Mouse (Mus musculus): ENCODE results near the gene Trio. TPM values are rescaled to one million over a fixed set of nuclear protein-coding genes. Genes with fewer than 3 reads are reported as not detected.
A peak's percentile ranks its signal among the peaks of the same experiment; 100 is the strongest.

Gene Trio
- total RNA-seq (2021), result 100 to 1,000 TPM; 266 to 349 TPM

DNA sequence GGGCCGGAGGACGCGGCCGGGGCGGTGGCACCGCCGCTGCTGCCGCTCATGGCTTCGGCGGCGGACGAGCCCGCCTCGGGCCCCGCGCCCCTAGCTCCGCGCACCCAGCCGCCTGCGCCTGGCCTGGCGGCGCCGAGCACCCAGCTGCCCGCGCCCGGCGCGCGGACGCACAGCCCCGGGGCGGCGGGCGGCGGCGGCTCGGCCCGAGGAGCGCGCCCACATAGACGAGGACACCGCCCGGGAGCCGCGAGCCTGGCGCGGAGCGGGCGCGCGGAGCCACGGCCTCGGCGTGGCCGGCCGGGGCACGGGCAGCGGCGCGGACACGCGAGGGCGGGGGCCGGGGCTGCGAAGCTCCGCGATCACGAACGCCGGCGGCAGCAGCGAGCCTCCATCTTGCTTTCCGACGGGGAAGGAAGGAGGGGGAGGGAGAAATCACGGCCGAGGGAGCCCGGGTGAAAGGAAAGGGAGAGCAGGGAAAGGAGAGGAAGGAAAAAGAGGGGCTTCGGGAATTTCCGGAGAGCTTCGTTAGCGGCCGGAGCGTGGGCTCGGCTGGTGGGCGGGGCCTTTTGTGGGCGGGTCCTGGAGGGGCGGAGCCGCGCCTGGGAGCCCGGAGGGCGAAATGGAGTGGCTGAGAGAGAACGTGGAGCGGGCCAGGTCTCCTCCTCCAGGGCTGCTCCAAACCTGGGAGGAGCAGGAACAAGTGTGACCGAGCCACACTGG is at the start of gene Trio:
TSS of gene Trio (minus strand) at position 402 of the 720 bp plus-strand sequence.
- peak; percentile 97 for DNase-seq

DNA sequence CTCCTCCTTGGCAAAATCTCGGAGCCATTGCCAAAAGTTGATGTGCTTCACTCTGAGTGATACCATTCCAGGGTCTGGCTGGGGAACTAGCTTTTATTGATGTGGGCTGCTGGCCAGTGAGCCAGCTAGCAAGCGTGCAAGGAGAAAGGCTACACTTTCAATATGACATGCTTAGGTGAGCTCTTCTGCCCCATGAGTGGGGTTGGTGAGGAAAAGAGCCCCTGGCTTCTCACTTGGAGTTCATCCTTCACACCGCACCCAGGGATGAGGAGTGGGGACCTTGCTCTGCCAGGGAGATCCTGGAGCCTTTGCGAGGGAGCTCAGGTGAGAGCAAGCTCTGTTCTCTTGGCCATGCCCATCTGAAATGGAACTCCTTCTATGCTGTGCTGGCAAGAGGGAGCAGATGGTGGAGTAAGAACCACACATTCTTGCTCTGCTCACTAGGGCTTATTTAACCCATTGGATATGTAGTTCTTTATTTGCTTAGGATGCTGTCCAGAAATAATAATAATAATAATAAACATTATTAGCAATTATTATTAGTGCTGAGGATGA is 48.8 kb upstream of the Trio start:
- DNase-seq, result no peak

DNA sequence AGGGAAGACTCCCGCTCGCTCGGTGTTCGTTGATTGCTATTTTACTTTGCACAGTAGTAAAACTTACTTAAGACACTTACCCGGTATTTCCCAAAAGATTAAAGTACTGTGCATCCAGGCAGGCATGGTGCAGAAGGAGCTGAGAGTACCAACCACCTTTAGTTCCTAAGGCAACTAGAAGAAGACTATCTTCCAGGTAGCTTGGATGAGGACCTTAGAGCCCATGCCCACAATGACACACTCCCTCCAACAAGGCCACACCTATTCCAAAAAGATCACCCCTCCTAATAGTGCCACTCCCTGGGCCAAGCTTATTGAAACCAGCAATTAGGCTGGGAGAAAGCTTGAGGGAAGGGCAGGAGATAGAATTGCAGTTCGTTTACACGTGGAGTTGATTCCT is 46.0 kb upstream of the Trio start:
- DNase-seq, result no peak

DNA sequence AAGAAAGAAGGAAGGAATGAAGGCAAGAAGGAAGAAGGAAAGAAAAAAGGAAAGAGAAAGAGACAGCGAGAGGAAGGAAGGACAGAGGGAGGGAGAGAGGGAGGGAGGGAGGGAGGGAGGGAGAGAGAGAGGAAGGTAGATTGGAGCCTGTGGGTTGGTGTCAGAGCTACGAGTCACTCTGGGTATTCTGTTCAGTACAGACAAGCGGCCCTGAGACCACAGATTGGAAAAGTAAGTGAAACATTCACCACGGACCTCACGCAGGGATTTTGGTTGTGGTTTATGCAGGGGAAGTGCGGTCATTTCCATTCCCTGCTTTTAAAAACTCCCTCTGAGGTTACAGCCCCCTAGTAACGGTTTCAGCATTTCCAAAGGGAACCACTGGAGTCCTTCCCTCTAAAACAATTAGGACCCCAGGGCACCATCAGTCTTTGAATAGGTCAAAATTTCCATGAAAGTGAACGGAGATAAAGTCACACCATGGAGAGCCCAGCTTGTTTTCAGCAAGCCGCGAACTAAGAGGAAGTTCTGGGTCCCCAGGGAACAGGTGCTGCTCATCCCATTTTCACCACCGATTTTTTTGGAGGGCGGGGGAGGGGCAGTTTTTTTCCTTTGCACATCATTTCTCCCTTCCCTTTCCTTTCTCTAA is 45.2 kb upstream of the Trio start:
- DNase-seq, result no peak

DNA sequence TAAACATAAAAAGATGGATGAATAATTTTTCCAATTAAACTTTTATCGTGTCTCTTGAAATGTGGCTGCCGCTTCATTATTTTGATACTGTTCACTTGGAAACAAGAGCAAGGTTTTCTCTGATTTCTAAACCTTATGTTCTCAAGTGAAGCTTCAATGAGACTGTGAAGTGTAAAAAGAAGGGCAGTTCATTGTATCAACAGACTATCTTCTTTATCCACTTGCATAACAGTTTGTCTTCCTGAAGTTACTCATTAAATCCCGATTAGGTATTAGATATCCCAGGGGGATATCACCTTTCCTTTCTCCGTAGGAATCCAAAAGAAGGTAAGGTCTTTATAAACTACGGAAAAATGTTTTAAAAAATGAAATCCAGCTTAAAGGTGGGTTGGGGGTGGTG is 44.6 kb upstream of the Trio start:
- DNase-seq, result no peak

DNA sequence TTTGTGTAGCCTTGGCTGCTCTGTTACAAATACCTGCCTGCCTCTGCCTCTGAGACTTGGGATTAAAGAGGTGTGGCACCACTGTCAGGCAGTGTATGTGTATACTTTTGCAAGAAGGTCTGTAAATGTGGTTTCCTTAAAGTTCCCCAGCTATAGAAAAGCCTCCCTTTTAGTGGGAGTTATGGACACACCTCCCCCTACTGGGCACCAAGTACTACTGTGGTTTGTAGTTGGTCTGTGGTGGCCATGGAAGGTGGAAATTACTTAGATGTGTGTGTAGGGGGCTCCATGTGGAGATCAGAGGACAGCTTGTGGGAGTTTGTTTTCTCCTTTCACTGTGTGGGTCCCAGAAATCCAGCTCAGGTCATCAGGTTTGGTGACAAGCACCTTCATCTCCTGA is 41.7 kb upstream of the Trio start:
- DNase-seq, result no peak

DNA sequence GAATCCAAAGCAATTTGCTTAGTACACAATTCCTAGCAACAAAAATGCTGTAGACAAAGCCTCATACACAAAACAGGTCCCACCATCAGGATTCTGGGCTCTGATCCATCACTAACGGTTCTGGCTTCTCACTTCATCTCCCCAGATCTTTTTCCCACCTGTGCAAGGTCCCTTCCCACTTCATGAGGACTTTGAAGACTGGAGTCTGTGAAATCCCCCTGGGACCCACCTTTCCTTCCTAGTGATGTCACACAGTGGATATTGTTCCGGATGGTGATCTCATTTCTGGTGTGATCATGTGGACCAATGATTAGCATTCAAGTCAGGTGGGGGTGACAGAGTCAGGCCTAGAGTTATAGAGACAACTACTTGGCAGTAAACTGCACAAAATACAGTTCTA is 40.8 kb upstream of the Trio start:
- DNase-seq, result no peak

DNA sequence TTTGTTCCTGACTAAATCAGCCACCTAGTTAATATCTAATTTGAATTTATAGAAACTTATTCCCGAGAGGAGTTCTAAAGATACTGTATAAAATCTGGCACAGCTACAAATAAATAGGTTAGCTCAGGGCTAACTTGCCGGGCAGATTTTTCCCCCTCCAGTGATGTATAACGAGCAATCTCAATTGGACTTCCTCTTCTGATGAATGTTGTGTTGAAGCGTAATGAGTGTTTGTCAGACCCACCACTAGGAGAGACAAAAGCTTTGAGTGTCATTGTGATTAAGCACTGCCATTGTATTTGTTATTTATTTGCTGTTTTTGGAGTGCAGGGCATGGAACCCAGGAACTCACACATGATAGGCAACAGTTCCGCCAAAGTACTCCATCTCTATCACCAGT is 39.9 kb upstream of the Trio start:
- no peak for DNase-seq

DNA sequence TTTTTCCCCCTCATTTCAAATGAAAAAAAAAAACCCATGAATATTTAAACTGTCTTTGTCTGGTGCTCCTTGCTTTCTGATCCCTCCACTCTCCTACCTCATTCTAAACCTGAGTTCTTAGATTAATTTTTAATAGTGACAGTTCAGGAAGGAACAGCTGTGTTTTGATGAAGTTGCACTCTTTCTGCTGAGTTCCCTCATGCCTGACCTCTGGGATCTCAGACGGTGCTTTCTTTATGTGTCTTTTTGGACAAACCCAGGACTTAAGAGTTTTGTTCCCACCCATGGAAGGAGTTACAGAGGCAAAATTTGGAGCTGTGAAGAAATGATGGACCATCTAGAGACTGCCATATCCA is 39.1 kb upstream of the Trio start:
- no peak for DNase-seq

DNA sequence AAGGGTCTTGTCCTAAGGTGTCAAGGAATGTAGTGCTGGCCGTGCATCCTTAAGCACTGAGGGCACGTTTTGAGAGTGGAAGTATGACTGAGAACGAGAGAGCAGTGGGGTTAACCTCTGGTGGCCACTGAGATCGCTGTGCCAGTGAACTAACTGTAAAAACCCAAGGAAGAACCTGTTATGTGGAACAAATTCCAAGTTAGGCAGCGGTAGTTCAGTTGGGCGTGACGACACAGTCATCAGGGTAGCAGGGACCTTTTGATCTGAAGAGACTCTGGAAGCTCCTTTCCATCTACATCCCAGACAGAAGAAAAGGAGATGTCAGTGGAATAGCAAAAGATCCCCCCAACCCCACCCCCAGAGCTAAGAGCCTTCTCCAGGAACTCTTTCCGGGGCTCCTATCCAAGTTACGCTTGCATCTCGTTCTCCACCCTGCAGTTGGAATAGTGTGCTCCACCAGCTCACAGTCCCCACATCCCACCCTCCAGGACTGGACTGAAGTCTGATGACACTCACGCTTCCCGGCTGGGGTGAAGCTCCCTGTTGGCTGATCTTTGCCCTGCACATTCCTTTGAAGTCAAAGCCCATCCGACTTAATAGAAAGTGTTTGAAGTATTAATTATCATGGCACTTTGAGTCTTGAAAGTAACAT is 38.6 kb upstream of the Trio start:
- DNase-seq, result no peak

DNA sequence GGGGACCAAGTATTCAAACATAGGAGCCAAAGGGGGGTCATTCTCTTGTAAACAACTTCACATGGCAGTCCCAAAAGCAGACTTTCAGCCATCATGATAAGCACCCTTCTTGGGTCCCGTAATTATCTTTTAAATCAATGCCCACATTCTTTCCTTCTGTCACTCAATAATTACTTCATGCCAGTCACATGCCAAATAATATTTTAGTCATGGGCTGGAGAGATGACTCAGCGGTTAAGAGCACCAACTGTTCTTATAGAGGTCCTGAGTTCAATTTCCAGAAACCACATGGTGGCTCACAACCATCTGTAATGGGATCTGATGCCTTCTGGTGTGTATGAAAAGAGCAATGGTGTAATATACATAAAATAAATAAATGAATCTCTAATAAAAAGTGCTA is 37.8 kb upstream of the Trio start:
- no peak for DNase-seq

DNA sequence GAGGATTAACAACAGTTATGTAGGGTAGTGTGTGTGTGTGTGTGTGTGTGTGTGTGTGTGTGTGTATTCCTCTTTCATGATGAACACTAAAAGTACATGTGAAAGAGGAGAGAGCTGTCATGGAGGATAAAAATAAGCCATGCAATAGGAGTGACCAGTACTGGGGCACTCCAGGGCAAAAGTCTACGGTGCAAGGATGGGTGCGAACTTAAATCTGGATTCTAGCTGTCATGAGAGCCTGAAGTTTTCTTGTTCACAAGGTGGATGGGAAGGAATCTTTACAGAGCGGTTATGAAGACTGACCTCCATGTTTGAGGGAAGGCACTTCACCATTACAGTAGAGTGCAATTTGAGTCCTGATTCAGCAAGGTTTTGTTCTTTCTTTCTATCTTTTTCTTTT is 36.4 kb upstream of the Trio start:
- no peak for DNase-seq

DNA sequence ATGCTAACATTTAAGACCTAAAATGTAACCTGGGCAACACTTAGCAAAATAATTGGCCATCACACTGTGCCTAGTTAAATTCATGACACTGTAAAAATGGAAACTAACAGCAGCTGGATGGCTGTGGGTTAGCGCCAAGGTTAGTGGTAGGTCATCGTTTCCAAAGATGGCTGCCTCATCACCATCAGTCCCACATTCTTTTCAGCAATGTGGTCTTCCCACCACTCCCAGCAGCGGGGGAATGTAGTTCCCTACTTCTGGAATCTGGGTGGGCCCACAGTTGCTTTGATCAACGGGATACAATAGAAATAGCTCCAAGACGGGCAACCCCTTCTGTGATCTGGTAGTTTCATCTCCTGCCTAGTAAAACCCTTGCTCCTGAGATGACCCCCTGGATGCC is 35.3 kb upstream of the Trio start:
- no peak for DNase-seq

DNA sequence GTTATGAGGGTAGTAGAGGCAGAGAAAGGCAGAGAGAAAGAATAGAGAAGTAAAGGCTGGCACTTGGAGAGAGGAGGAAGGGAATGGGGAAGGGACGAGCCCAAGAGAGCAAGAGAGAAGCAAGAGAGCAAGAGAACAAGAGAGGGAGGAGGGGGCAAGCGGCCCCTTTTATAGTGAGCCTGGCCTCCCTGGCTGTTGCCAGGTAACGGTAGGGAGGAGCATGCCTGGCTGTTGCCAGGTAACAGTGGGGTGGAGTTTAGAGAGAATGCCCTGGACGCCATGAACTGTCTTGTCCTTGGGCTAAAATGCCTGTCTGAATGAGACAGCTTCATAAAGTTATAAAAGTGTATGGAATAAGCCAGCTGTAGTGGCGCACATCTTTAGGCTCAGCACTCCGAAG is 34.8 kb upstream of the Trio start:
- no peak for DNase-seq

DNA sequence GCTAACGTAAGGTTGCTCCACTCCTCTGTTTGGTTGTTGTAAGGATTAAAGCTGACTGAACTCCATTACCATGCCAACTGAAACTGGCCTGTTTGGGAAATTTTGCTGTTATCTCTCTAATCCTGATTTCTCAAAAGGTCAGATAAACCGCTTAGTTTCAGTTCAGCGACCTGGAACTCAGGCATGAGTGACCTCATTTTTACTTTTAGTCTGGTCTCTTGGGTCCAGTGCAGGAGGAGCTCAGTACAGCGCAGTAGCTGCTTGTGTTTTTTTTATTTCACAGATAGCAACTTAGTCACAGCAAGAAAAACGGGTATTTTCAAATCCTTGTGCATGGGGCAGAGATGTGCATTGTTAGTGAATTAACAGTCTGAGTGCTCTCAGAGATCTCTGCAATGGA is 31.9 kb upstream of the Trio start:
- DNase-seq, result no peak

DNA sequence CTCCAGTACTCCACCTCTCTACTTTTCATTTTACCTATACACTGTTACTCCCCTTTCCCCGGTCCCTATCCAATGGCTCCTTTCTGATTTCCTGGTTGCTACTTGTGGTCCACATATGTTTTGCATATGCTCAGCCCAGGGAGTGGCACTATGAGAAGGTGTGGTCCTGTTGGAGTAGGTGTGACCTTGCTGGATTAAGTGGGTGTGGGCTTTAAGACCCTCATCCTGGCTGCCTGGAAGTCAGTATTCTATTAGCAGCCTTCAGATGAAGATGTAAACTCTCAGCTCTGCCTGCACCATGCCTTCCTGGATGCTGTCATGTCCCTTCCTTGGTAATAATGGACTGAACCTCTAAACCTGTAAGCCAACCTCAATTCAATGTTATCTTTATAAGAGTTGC is 29.1 kb upstream of the Trio start:
- DNase-seq, result no peak

DNA sequence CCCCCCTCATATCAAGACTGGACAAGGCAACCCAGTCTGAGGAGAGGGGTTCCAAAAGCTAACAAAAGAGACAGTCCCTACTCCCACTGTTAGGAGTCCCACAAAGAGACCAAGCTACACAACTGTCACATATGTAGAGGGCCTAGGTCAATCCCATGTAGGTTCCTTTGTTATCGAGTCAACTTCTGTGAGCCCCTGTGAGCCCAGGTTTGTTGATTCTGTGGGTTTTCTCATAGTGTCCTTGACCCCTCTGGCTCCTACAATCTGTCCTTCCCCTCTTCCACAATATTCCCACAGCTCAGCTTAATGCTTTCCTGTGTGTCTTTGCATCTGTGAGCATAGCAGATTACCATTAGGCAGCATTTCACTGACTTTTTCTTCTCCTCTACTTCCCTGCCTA is 28.5 kb upstream of the Trio start:
- DNase-seq, result no peak

DNA sequence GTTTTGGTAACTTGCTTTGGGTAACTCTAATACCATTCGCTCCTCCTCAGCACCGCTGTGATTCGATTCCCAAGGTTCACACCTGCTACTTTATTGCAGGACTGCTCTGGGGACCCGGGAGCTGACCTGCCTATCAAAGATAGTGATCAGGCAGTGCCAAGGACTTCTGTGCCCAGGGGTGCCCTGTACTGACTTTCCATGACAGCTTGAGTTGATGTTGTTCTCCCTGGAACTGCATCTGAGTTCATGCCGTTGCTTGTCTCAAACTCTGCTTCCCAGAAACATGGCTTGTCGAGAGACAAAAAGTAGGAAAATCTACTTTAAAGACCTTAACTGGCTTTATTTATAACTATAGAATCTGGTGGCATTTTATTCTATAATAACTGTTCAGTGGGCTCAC is 27.6 kb upstream of the Trio start:
- no peak for DNase-seq

DNA sequence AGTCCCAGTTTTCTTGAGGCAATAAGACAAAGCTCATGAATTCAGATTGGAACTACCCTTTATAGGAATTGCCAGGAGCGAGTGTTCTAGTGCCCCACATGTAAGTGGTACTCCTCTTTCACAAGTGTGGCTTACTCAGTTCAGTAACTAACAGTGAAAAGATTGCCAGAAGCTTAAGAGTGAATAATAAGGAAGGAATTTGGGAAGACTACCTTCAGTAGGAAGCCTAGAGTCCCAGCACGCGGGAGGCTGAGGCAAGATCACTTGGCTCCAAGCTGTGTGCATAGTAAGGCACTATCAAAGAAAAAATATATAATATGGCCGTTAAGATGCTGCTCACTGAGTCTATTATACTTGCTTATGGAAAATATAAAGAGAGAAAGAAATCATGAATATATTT is 26.2 kb upstream of the Trio start:
- no peak for DNase-seq

DNA sequence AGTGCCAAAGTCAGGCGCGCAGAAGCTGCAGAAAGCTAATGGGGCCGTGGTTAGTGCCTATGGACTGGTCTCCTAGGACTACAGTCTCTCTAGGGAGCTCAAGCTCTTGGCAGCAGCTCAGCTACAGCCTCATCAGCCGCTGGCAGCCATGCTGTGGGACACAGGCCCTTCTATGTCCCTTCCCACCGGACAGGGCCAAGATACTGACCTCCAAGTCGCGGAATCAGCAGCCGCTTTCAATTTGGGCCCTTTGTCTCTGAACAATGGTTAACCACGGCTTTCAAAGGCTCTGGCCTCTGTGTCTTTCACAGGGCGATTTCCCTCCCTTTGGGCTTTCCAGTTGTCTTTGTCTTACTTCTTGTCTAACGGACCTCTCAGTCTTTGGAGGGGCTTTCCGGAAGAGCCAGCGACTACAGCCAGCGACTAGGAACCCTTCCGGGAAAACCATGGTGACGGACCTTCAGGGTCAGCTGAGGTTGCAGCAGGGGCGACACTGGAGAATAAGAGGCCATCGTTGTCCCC is 25.5 kb upstream of the Trio start:
- peak; percentile 49 to 50 for DNase-seq

DNA sequence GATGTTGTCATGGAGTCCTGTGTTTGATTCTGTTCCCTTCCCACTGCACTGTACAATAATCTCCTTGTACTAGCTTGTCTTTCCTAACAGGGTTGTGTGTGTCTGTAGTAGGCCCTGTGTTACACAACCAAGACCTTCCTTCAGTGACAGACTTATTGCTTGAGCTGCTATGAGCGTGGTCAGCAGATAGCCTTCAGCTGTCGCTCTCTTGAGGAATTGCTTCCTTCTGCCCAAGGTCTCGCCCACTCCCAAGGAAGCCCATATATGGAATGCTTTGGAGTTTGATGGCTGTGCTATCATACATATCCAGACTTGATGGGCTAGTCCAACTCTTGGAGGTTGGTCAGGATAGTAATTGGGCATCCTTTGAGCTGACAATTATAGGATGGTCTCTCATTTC is 22.1 kb upstream of the Trio start:
- no peak for DNase-seq

DNA sequence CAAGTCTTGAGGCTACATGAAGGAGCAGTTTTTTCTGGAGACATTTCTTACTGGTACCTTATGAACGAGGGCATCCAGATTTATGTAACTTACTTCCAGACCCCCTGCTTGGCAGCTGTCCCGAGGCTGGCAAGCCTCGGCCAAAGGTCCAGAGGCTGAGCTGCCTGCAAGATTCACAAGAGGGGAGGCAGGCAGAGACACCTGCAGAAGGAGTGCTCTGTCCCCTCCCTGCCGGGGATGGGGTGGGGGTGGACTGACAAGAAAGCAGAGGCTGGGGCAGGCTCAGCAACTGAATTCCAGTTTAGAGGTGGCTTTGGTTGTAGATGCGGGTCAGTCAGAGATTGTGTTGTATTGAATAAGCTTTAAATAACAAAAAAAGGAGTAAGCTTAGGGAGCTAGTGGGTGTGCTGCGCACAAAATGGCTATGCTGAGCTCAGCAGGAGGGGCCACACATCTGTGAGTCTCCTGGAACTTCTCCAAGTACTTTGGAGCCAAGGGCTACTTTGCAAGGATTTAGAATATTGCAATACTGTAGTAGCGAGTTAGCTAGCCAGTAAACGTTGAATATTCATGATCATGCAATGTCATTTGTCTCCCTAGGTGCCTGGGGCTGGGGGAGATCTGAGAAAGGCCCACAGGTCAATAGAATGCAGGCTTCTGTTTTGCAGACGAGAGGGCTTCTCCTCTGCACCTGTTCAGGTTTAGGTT is 15.7 kb upstream of the Trio start:
- no peak for DNase-seq

DNA sequence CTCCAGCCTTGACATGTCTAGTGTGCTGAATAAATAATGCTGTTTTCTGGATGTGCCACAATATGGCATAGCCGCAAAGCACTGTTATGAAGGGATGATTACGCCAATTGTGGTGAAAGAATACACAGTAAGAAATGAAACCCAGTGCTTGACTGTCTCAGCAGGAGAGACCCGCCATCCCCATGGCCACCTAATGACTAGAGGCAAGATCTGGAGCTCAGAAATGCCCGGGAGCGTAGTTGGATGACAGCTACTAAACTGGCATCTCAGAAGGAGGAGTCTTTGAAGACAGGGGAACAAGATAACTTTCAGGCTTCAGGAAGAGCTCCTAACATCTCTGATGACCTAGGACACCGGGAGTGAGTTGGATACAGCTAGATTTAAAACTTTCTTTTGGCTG is 12.0 kb upstream of the Trio start:
- no peak for DNase-seq
